Mouse (Mus musculus): Measurements from ENCODE around the gene Tecpr2.

Tecpr2 gene

GRCm38 (mm10) chr12:110865571-110865970 lies 23.5 kb upstream of the Tecpr2 start:
- DNase-seq = no peak

- no peak for DNase-seq
Observed at GRCm38 (mm10) chr12:110865989-110866388, 23.1 kb upstream of the Tecpr2 start.

- DNase-seq = no peak
Observed at GRCm38 (mm10) chr12:110870107-110870506, 19.0 kb upstream of the Tecpr2 start.

GRCm38 (mm10) chr12:110871247-110871646 lies 17.8 kb upstream of the Tecpr2 start:
- no peak for DNase-seq

GRCm38 (mm10) chr12:110875351-110875750 lies 13.7 kb upstream of the Tecpr2 start:
- no peak for DNase-seq

- peak in 1 of 2 experiments; percentile 18 for DNase-seq
Observed at GRCm38 (mm10) chr12:110882291-110882690, 6.8 kb upstream of the Tecpr2 start.

GRCm38 (mm10) chr12:110885251-110885650 lies 3.8 kb upstream of the Tecpr2 start:
- no peak for DNase-seq

GRCm38 (mm10) chr12:110888106-110888505 lies 958 bp upstream of the Tecpr2 start:
- DNase-seq = no peak

GRCm38 (mm10) chr12:110888606-110889005 lies 458 bp upstream of the Tecpr2 start:
- DNase-seq = no peak

- no peak for DNase-seq
Observed at GRCm38 (mm10) chr12:110891887-110892286, 2.8 kb downstream of the Tecpr2 start.

GRCm38 (mm10) chr12:110902106-110902505 lies 13.0 kb downstream of the Tecpr2 start:
- DNase-seq = no peak

GRCm38 (mm10) chr12:110903536-110903935 lies 14.5 kb downstream of the Tecpr2 start:
- DNase-seq = peak in 1 of 2 experiments; percentile 14

GRCm38 (mm10) chr12:110907845-110908244 lies 18.8 kb downstream of the Tecpr2 start:
- DNase-seq = no peak

GRCm38 (mm10) chr12:110909962-110910361 lies 20.9 kb downstream of the Tecpr2 start:
- no peak for DNase-seq

- no peak for DNase-seq
Observed at GRCm38 (mm10) chr12:110915761-110916160, 26.7 kb downstream of the Tecpr2 start.

- no peak for DNase-seq
Observed at GRCm38 (mm10) chr12:110920254-110920653, 31.2 kb downstream of the Tecpr2 start.

- no peak for DNase-seq
Observed at GRCm38 (mm10) chr12:110921572-110921971, 32.5 kb downstream of the Tecpr2 start.

GRCm38 (mm10) chr12:110932820-110933219 lies 43.8 kb downstream of the Tecpr2 start:
- DNase-seq = no peak

GRCm38 (mm10) chr12:110935983-110936620 lies 47.0 kb downstream of the Tecpr2 start:
- peak; percentile 95 to 96 for DNase-seq

GRCm38 (mm10) chr12:110937496-110937895 lies 48.4 kb downstream of the Tecpr2 start:
- DNase-seq = peak in 1 of 2 experiments; percentile 40

GRCm38 (mm10) chr12:110939385-110939784 lies 50.3 kb downstream of the Tecpr2 start:
- no peak for DNase-seq

- peak; percentile 42 for DNase-seq
Observed at GRCm38 (mm10) chr12:110940869-110941268, 51.8 kb downstream of the Tecpr2 start.

- DNase-seq = no peak
Observed at GRCm38 (mm10) chr12:110946216-110946615, 57.2 kb downstream of the Tecpr2 start.

GRCm38 (mm10) chr12:110948082-110948909 lies 59.2 kb downstream of the Tecpr2 start:
- DNase-seq = no peak
